9 mouse cellular contexts compared by ENCODE assay signal in genomic region chr13:8785185-8785584, GRCm38 (mm10).
DNase-seq lines count a peak whose midpoint lies in the region; ATAC-seq and TF ChIP-seq lines count a peak whose summit lies in the region.
"Had no signal": no experiment of that assay in that cellular context is flagged by ENCODE, and none has a peak within 500 bp of the region (broad histone marks: within the 10 kb centered on the region; RNA-seq: fewer than 3 reads in every experiment).

No protein-coding gene starts in this region.

- H3K4me1 ChIP-seq in forebrain, embryonic 11.5 days (replicated peaks; ENCODE audit: control insufficient read depth, insufficient read depth, low read length), result no peaks in the 10 kb centered on the region
- no peaks in the 10 kb centered on the region for H3K4me1 ChIP-seq in kidney, adult 2 months (ENCODE audit: control insufficient read depth, insufficient read depth, low read length)
- H3K4me1 ChIP-seq in limb, embryonic 10.5 days, result peaks cover 11% of the 10 kb centered on the region
- H3K4me1 ChIP-seq: heart, embryonic 13.5 days had no signal

- H3K4me2 ChIP-seq in forebrain, embryonic 11.5 days (ENCODE audit: low read depth, low read length, severe bottlenecking), result no peak overlapping the region
- H3K4me2 ChIP-seq: heart, embryonic 13.5 days had no signal

- H3K36me3 ChIP-seq in forebrain, embryonic 11.5 days (ENCODE audit: control insufficient read depth, insufficient read depth, low read length), result no peaks in the 10 kb centered on the region
- H3K36me3 ChIP-seq in kidney, adult 2 months (ENCODE audit: control insufficient read depth, insufficient read depth, low read length), result no peaks in the 10 kb centered on the region
- no peaks in the 10 kb centered on the region for H3K36me3 ChIP-seq in limb, embryonic 10.5 days
- H3K36me3 ChIP-seq: heart, embryonic 13.5 days had no signal

- peak; percentile 62; the same call in 1 of the 2 replicates for ATAC-seq in forebrain, embryonic 11.5 days (replicated peaks; ENCODE audit: low FRiP score)

- no peak overlapping the region for H3K4me3 ChIP-seq in forebrain, embryonic 11.5 days (ENCODE audit: low read depth, low read length)
- H3K4me3 ChIP-seq in kidney, adult 2 months (ENCODE audit: insufficient read depth, low read depth, low read length), result no peak overlapping the region
- H3K4me3 ChIP-seq in limb, embryonic 10.5 days, result no peak overlapping the region
- H3K4me3 ChIP-seq: heart, embryonic 13.5 days had no signal

- no peak overlapping the region for H3K9ac ChIP-seq in forebrain, embryonic 11.5 days (ENCODE audit: low read length)
- H3K9ac ChIP-seq: heart, embryonic 13.5 days had no signal

- WGBS in forebrain, embryonic 11.5 days, result 51% methylated on average over 9 of the region's 9 CpGs
- 18% methylated on average over 9 of the region's 9 CpGs for WGBS in kidney, adult 2 months
- 49% methylated on average over 9 of the region's 9 CpGs for WGBS in limb, embryonic 10.5 days

- TF ChIP-seq CTCF in kidney, adult 2 months (conservative IDR thresholded peaks at IDR 0.05; ENCODE audit: insufficient read depth, insufficient read length, low read depth, low read length), result peak; percentile 76

- peak; percentile 12 to 13 for DNase-seq in urinary bladder, adult 18-20 months (ENCODE audit: low spot score in 2 of 2)
- DNase-seq in urinary bladder, adult 2 months (ENCODE audit: low spot score), result no peak
- peak; percentile 8 for DNase-seq in c-Kit-positive CD71-positive TER-119-positive erythroid progenitor cells, embryonic 14.5 days (ENCODE audit: low spot score)
- DNase-seq in forebrain, embryonic 11.5 days (ENCODE audit: low spot score), result peak; percentile 75
- peak; percentile 48 for DNase-seq in kidney, adult 2 months
- peak; percentile 63 for DNase-seq in limb, embryonic 10.5 days (ENCODE audit: low spot score)
- peak; percentile 76 for DNase-seq in naive thymus-derived CD4-positive, alpha-beta T cell, adult 2 months (ENCODE audit: low read depth)
- peak; percentile 65 for DNase-seq in thymus, postnatal 4 days

- no peak for TF ChIP-seq POLR2A in kidney, adult 2 months (IDR thresholded peaks at IDR 0.05; ENCODE audit: low read depth, low read length)

- no peaks in the 10 kb centered on the region for H3K9me3 ChIP-seq in forebrain, embryonic 11.5 days (ENCODE audit: control insufficient read depth, low read length)
- H3K9me3 ChIP-seq in limb, embryonic 10.5 days (replicated peaks), result no peaks in the 10 kb centered on the region
- H3K9me3 ChIP-seq: heart, embryonic 13.5 days had no signal

- no peaks in the 10 kb centered on the region for H3K27me3 ChIP-seq in forebrain, embryonic 11.5 days (ENCODE audit: control insufficient read depth, insufficient read depth, low read length)
- H3K27me3 ChIP-seq in kidney, adult 2 months (replicated peaks; ENCODE audit: control insufficient read depth, insufficient read depth, low read length), result no peaks in the 10 kb centered on the region
- H3K27me3 ChIP-seq in limb, embryonic 10.5 days (ENCODE audit: low read depth, poor library complexity, severe bottlenecking), result no peaks in the 10 kb centered on the region

- H3K27ac ChIP-seq in forebrain, embryonic 11.5 days (ENCODE audit: low read depth, low read length), result no peak overlapping the region
- no peak overlapping the region for H3K27ac ChIP-seq in kidney, adult 2 months (ENCODE audit: insufficient read depth, low read depth, low read length)
- H3K27ac ChIP-seq in limb, embryonic 10.5 days, result no peak overlapping the region
- H3K27ac ChIP-seq: heart, embryonic 13.5 days had no signal
